Comparison of ENCODE assay signal across 11 mouse cellular contexts in the genomic region with DNA sequence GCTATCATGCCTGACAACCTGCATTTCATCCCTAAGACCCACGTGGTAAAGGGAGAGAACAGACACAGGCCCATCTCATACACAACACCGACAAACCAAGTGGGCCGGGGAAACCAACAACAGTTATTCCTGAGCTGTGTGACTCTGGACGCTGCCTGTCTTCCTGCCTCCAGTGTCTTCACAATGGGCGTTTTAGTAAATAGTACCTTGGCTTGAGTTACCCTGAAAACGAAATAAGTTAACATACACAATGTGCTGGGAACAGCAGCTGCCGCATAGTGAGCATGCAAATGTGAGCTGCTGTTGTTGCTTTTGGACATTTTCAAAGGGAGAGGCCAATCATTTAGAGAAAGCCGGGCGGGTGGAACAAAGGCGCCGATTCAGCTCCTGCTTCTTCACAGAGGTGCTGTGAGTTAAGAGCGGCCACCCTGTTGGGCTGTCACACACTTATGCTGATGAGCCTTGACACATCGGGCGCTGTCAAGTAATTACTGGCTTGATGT. TPM values are rescaled to one million over a fixed set of nuclear protein-coding genes. Genes with fewer than 3 reads are reported as not detected.
DNase-seq lines count a peak whose midpoint lies in the region; ATAC-seq lines count a peak whose summit lies in the region.
"Had no signal": no experiment of that assay in that cellular context is flagged by ENCODE, and none has a peak within 500 bp of the region (broad histone marks: within the 10 kb centered on the region; RNA-seq: fewer than 3 reads in every experiment).

No protein-coding gene starts in this region.

- no peak for ATAC-seq in heart, embryonic 15.5 days (replicated peaks; ENCODE audit: insufficient number of reproducible peaks, insufficient read depth, low FRiP score, low read depth)
- no peak for ATAC-seq in embryonic facial prominence, embryonic 14.5 days (ENCODE audit: low read depth)
- peak; percentile 67 for ATAC-seq in hindbrain, embryonic 16.5 days
- ATAC-seq in neural tube, embryonic 14.5 days (ENCODE audit: low read depth) = peak; percentile 59; the same call in 1 of the 2 replicates
- ATAC-seq: activated CD4-positive, CD25-positive, alpha-beta regulatory T cell, adult 4 months had no signal

- H3K4me3 ChIP-seq in heart, embryonic 15.5 days = no peak overlapping the region
- no peak overlapping the region for H3K4me3 ChIP-seq in embryonic facial prominence, embryonic 14.5 days (ENCODE audit: low read depth, low read length)
- no peak overlapping the region for H3K4me3 ChIP-seq in hindbrain, embryonic 16.5 days (ENCODE audit: low read length)
- H3K4me3 ChIP-seq in neural tube, embryonic 14.5 days (ENCODE audit: low read depth, low read length) = no peak overlapping the region
- H3K4me3 ChIP-seq: embryonic facial prominence, embryonic 15.5 days had no signal

- no peaks in the 10 kb centered on the region for H3K27me3 ChIP-seq in heart, embryonic 15.5 days
- H3K27me3 ChIP-seq in embryonic facial prominence, embryonic 14.5 days (replicated peaks; ENCODE audit: control insufficient read depth, insufficient read depth, low read length) = no peaks in the 10 kb centered on the region
- H3K27me3 ChIP-seq in hindbrain, embryonic 16.5 days (replicated peaks; ENCODE audit: control insufficient read depth, insufficient read depth, low read length) = no peaks in the 10 kb centered on the region
- no peaks in the 10 kb centered on the region for H3K27me3 ChIP-seq in neural tube, embryonic 14.5 days (ENCODE audit: control insufficient read depth, insufficient read depth, low read length)
- H3K27me3 ChIP-seq: embryonic facial prominence, embryonic 15.5 days had no signal

- no peak overlapping the region for H3K9ac ChIP-seq in heart, embryonic 15.5 days
- no peak overlapping the region for H3K9ac ChIP-seq in embryonic facial prominence, embryonic 14.5 days (ENCODE audit: low read depth, low read length)
- 0 out of 2 replicates have a peak overlapping the region, but pooled peaks have one; percentile 17 for H3K9ac ChIP-seq in hindbrain, embryonic 16.5 days (ENCODE audit: low read depth, low read length)
- no peak overlapping the region for H3K9ac ChIP-seq in neural tube, embryonic 14.5 days (replicated peaks; ENCODE audit: low read depth, low read length)
- H3K9ac ChIP-seq: embryonic facial prominence, embryonic 15.5 days had no signal

- no peaks in the 10 kb centered on the region for H3K9me3 ChIP-seq in heart, embryonic 15.5 days (replicated peaks)
- H3K9me3 ChIP-seq in embryonic facial prominence, embryonic 14.5 days (ENCODE audit: control insufficient read depth, low read length) = no peaks in the 10 kb centered on the region
- H3K9me3 ChIP-seq in hindbrain, embryonic 16.5 days (ENCODE audit: control insufficient read depth, low read length) = no peaks in the 10 kb centered on the region
- no peaks in the 10 kb centered on the region for H3K9me3 ChIP-seq in neural tube, embryonic 14.5 days (ENCODE audit: control insufficient read depth, low read length)
- H3K9me3 ChIP-seq: embryonic facial prominence, embryonic 15.5 days had no signal

- 0 out of 2 replicates have a peak overlapping the region, but pooled peaks have one; percentile 38 for H3K27ac ChIP-seq in heart, embryonic 15.5 days
- no peak overlapping the region for H3K27ac ChIP-seq in embryonic facial prominence, embryonic 14.5 days (replicated peaks; ENCODE audit: low read depth, low read length)
- H3K27ac ChIP-seq in hindbrain, embryonic 16.5 days (ENCODE audit: low read depth, low read length) = no peak overlapping the region
- peak overlapping the region; percentile 45; the same call in 1 of the 2 replicates for H3K27ac ChIP-seq in neural tube, embryonic 14.5 days (ENCODE audit: low read depth, low read length)
- H3K27ac ChIP-seq: embryonic facial prominence, embryonic 15.5 days had no signal

- H3K4me2 ChIP-seq in heart, embryonic 15.5 days = peak overlapping the region; percentile 26; the same call in 1 of the 2 replicates
- no peak overlapping the region for H3K4me2 ChIP-seq in embryonic facial prominence, embryonic 14.5 days (ENCODE audit: low read depth, low read length)
- peak overlapping the region; percentile 24 for H3K4me2 ChIP-seq in hindbrain, embryonic 16.5 days (ENCODE audit: low read length)
- 0 out of 2 replicates have a peak overlapping the region, but pooled peaks have one; percentile 11 for H3K4me2 ChIP-seq in neural tube, embryonic 14.5 days (ENCODE audit: low read depth, low read length)
- H3K4me2 ChIP-seq: embryonic facial prominence, embryonic 15.5 days had no signal

- peaks cover 15% of the 10 kb centered on the region for H3K4me1 ChIP-seq in heart, embryonic 15.5 days (replicated peaks)
- no peaks in the 10 kb centered on the region for H3K4me1 ChIP-seq in embryonic facial prominence, embryonic 14.5 days (ENCODE audit: control insufficient read depth, insufficient read depth, low read length)
- peaks cover 8% of the 10 kb centered on the region for H3K4me1 ChIP-seq in hindbrain, embryonic 16.5 days (ENCODE audit: control insufficient read depth, insufficient read depth, low read depth, low read length)
- H3K4me1 ChIP-seq in neural tube, embryonic 14.5 days (ENCODE audit: control insufficient read depth, insufficient read depth, low read length) = no peaks in the 10 kb centered on the region
- H3K4me1 ChIP-seq: embryonic facial prominence, embryonic 15.5 days had no signal

- DNase-seq in heart, adult 9 months (ENCODE audit: low spot score in 2 of 2) = no peak
- DNase-seq in embryonic facial prominence, embryonic 14.5 days (ENCODE audit: low spot score) = peak; percentile 14
- DNase-seq in thymus, postnatal 10 days (ENCODE audit: low spot score in 2 of 2) = no peak
- DNase-seq in cerebellum, adult 11 months = no peak
- no peak for DNase-seq in gastrocnemius, postnatal 4 days (ENCODE audit: low spot score in 2 of 2)
- DNase-seq: lung, adult 2 months had no signal

- peaks cover 1% of the 10 kb centered on the region; the same call in 1 of the 2 replicates for H3K36me3 ChIP-seq in heart, embryonic 15.5 days
- 0 out of 2 replicates have a peak, but pooled peaks cover 8% of the 10 kb centered on the region for H3K36me3 ChIP-seq in embryonic facial prominence, embryonic 14.5 days (ENCODE audit: control insufficient read depth, insufficient read depth, low read length)
- H3K36me3 ChIP-seq in hindbrain, embryonic 16.5 days (ENCODE audit: control insufficient read depth, insufficient read depth, low read length) = peaks cover 5% of the 10 kb centered on the region; the same call in 1 of the 2 replicates
- H3K36me3 ChIP-seq in neural tube, embryonic 14.5 days (ENCODE audit: control insufficient read depth, insufficient read depth, low read length) = no peaks in the 10 kb centered on the region; the same call in 1 of the 2 replicates

- WGBS in heart, embryonic 15.5 days = 30% methylated on average over 14 of the region's 14 CpGs
- WGBS in embryonic facial prominence, embryonic 14.5 days = 15% methylated on average over 14 of the region's 14 CpGs
- WGBS in hindbrain, embryonic 16.5 days = 5% methylated on average over 14 of the region's 14 CpGs
- 4% methylated on average over 14 of the region's 14 CpGs for WGBS in neural tube, embryonic 14.5 days

RNA-seq across cellular contexts. Expression of a gene that starts 8.4 kb away (rescaled TPM):
- polyA plus RNA-seq in heart, embryonic 15.5 days (2015; fragmentation: Nextera tagmentation; extraction: Ambion mirVana) = 11.2 and 11.4 TPM in 2 replicates
- polyA plus RNA-seq in embryonic facial prominence, embryonic 14.5 days (2014; fragmentation: Nextera tagmentation; extraction: Ambion mirVana) = 12.0 and 15.7 TPM in 2 replicates
- 20.5 and 22.3 TPM in 2 replicates for polyA plus RNA-seq in hindbrain, embryonic 16.5 days (2015; fragmentation: Nextera tagmentation; extraction: Ambion mirVana)
- polyA plus RNA-seq in neural tube, embryonic 14.5 days (2014; fragmentation: Nextera tagmentation; extraction: Ambion mirVana) = 30.8 and 31.1 TPM in 2 replicates
- 10 to 100 TPM; 23.7 to 36.8 TPM for total RNA-seq in gastrocnemius, postnatal 4 days (2021)

Comparison
In these comparisons a context has a peak if more than half of its experiments do, and no peak if none do; other contexts are left out.
1. ATAC-seq: peak in hindbrain, embryonic 16.5 days (single experiment) and neural tube, embryonic 14.5 days (single experiment); none in heart, embryonic 15.5 days (single experiment) and embryonic facial prominence, embryonic 14.5 days (single experiment).
2. H3K27ac ChIP-seq: peak in heart, embryonic 15.5 days (single experiment) and neural tube, embryonic 14.5 days (single experiment); none in embryonic facial prominence, embryonic 14.5 days (single experiment) and hindbrain, embryonic 16.5 days (single experiment).